Mouse (Mus musculus): Measurements from ENCODE around the gene Mamdc2.

- TF ChIP-seq MEF2A (IDR thresholded peaks at IDR 0.05; ENCODE audit: extremely low read depth, insufficient replicate concordance, low read depth, low read length, poor library complexity, severe bottlenecking): no peak
- TF ChIP-seq POLR2A (IDR thresholded peaks at IDR 0.05; ENCODE audit: control insufficient read depth in 1 of 2, insufficient read depth in 1 of 2, low read depth in 1 of 2, low read length in 2 of 2, poor library complexity in 1 of 2): no peak
- TF ChIP-seq NELFE (IDR thresholded peaks at IDR 0.05; ENCODE audit: low read depth, low read length): no peak
- TF ChIP-seq USF1 (IDR thresholded peaks at IDR 0.05; ENCODE audit: low read depth, low read length): no peak
- no peak for TF ChIP-seq TCF12 (IDR thresholded peaks at IDR 0.05; ENCODE audit: low read depth, low read length)
- TF ChIP-seq USF2 (IDR thresholded peaks at IDR 0.05; ENCODE audit: borderline replicate concordance in 1 of 2, insufficient read depth in 1 of 2, low read depth in 1 of 2, low read length in 2 of 2): no peak
- no peak for TF ChIP-seq CTCF (IDR thresholded peaks at IDR 0.05 in 2 of 3, conservative IDR thresholded peaks at IDR 0.05 in 1 of 3; ENCODE audit: control insufficient read depth in 1 of 3, insufficient read depth in 1 of 3, low read depth in 2 of 3, low read length in 3 of 3, poor library complexity in 1 of 3, severe bottlenecking in 1 of 3)
Measured at GRCm38 (mm10) chr19:23447988-23448497, at the start of gene Mamdc2.

All from MEL (cell line).